In genomic region chr7:114477884-114478283, GRCm38 (mm10) we compare ENCODE assay signal across 26 mouse cellular contexts.
"Had no signal": no experiment of that assay in that cellular context is flagged by ENCODE, and none has a peak within 500 bp of the region (broad histone marks: within the 10 kb centered on the region; RNA-seq: fewer than 3 reads in every experiment).

No protein-coding gene starts in this region.

- H3K36me3 ChIP-seq: heart, embryonic 13.5 days; heart, embryonic 15.5 days; hindbrain, embryonic 13.5 days; hindbrain, embryonic 15.5 days; intestine, embryonic 15.5 days; limb, embryonic 13.5 days; limb, embryonic 15.5 days; liver, embryonic 13.5 days had no signal

- ATAC-seq: hindbrain, postnatal 0 days; inflammation-experienced regulatory T-cells, adult 6 months; intestine, embryonic 15.5 days; intestine, postnatal 0 days had no signal

- H3K4me3 ChIP-seq: heart, adult 2 months; heart, embryonic 13.5 days; heart, embryonic 15.5 days; hindbrain, embryonic 13.5 days; hindbrain, embryonic 15.5 days; intestine, embryonic 15.5 days; limb, embryonic 13.5 days; limb, embryonic 15.5 days; liver, embryonic 13.5 days had no signal

- H3K9me3 ChIP-seq: heart, embryonic 13.5 days; heart, embryonic 15.5 days; hindbrain, embryonic 13.5 days; hindbrain, embryonic 15.5 days; intestine, embryonic 15.5 days; limb, embryonic 13.5 days; limb, embryonic 15.5 days; liver, embryonic 13.5 days had no signal

- H3K9ac ChIP-seq: heart, embryonic 13.5 days; heart, embryonic 15.5 days; hindbrain, embryonic 13.5 days; hindbrain, embryonic 15.5 days; intestine, embryonic 15.5 days; limb, embryonic 13.5 days; limb, embryonic 15.5 days; liver, embryonic 13.5 days had no signal

- H3K4me2 ChIP-seq: heart, embryonic 11.5 days; heart, embryonic 13.5 days; heart, embryonic 15.5 days; hindbrain, embryonic 13.5 days; hindbrain, embryonic 15.5 days; intestine, embryonic 15.5 days; limb, embryonic 13.5 days; limb, embryonic 15.5 days; liver, embryonic 13.5 days had no signal

- H3K27me3 ChIP-seq: heart, embryonic 13.5 days; heart, embryonic 15.5 days; hindbrain, embryonic 13.5 days; hindbrain, embryonic 15.5 days; intestine, embryonic 15.5 days; limb, embryonic 13.5 days; limb, embryonic 15.5 days; liver, embryonic 13.5 days had no signal

- DNase-seq: gastrocnemius, postnatal 14 days; gastrocnemius, postnatal 36 days; heart, adult 11 months; heart, adult 2 months; heart, postnatal 14 days; heart, postnatal 36 days; kidney, adult 18-20 months; kidney, adult 8-10 months; kidney, postnatal 14 days; kidney, postnatal 36 days; layer of hippocampus, adult 9-11 months; layer of hippocampus, postnatal 36 days; left cerebral cortex, postnatal 4 days; liver, embryonic 13.5 days had no signal

- H3K4me1 ChIP-seq: heart, embryonic 13.5 days; heart, embryonic 15.5 days; hindbrain, embryonic 13.5 days; hindbrain, embryonic 15.5 days; intestine, embryonic 15.5 days; limb, embryonic 13.5 days; limb, embryonic 15.5 days had no signal

- H3K27ac ChIP-seq: heart, adult 2 months; heart, embryonic 13.5 days; heart, embryonic 15.5 days; hindbrain, embryonic 13.5 days; hindbrain, embryonic 15.5 days; hindbrain, postnatal 0 days; intestine, embryonic 15.5 days; kidney, postnatal 0 days; limb, embryonic 13.5 days; limb, embryonic 15.5 days; liver, embryonic 13.5 days had no signal
